Mouse (Mus musculus) erythroblast, adult 5-6 weeks (primary cell): ENCODE measurements around the gene Trnau1ap. TPM values are rescaled to one million over a fixed set of nuclear protein-coding genes. Genes with fewer than 3 reads are reported as not detected.
"Not testable (repeated sequence)": the region's sequence is repeated elsewhere in the genome, so short reads cannot be mapped to it uniquely, and the experiment has no call there.

Experiments used
- ATAC-seq: replicated peaks from 2 replicates; pipeline ENCODE4 v1.8.0; 2016; ENCODE audit warnings: moderate number of reproducible peaks, mild to moderate bottlenecking, moderate TSS enrichment, inconsistent platforms; ENCODE audit not compliant: poor library complexity, low FRiP score, severe bottlenecking
- total RNA-seq, 2 experiments: library from RNA; stranded (forward) in 1 of 2; stranded (reverse) in 1 of 2; fragments of 150-400 nt in 1 of 2; fragments of 200-764, 138-1000 nt in 1 of 2; gene quantifications; 2 replicates each; pipeline versions ENCODE4 v1.2.3 to v1.2.4; 2015 to 2017; ENCODE audit warnings: low replicate concordance in 2 of 2

Gene Trnau1ap
- total RNA-seq, 2 experiments from 2014 or later: 12.4 to 12.5 TPM

DNA sequence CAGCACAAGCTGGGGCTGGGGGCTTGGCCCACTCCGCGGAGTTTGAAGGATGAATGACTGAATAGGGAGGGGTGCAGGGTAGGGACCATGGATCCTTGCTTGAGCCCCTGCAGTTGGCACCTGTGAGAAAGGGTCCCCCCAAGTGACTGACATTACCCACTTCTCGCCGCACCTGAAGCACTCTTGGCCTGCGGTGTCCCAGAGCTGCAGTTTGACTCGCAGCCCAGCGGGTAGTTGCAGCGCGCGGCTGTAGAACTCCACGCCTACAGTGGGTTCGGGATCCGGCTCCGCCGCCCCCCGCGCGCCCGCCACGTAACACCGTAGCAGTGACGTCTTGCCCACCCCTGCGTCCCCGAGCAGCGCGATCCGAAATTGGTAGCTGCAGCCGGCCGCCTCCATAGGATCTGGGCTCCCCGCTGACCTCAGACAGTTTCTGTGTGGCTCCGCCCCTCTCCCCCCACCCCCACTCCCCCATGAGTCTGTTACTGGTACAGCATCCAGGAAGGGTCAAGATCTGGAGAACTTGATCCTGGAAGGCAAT, 26.3 kb downstream of the Trnau1ap start, which contains the start of gene Rab42:
TSS of gene Rab42 (minus strand) at position 447 of the 541 bp plus-strand sequence.
- ATAC-seq: peak; percentile 70

DNA sequence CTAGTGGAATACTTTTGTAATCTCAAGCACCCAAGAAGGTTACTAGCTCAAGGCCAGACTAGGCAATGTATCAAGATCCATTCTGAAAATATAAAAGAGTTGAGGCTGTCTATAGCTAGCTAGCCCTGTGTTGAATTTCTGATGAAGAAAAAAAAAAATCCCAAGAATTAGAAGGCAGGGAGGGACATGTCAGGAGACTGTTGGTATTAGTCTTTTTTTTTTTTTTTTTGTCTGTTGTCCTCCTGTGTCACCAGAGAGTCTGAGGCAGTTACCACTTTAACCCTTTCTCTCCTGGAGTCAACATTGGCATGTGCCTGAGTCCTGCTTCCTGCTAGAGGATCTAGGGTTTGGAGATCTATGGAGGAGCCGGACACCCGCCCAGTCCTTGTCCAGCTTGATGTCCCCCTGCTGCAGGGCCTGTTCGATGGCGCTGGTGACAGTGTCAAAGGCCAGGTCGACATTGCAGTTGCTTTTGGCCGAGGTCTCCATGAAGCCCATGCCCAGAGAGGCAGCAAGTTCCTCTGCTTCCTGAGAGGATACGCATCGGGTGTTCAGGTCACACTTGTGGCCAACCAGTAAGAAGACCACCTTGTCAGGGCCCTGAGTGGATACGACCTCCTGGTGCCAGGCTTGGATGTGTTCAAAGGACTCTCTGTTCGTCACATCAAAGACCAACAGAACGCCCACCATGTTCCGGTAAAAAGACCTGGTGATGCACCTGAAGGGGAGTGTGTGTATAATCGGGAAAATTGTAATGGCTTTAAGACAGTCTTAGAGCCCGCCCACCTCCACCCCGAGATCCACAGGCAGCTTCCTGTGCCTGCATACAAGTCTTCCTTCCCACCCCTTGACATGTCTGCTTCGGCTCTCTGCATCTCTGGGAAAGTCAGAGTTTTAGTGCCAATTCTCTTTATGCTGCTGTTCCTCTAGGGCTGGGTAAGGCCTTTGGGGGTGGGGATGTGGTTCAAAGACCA, 27.1 kb downstream of the Trnau1ap start:
- ATAC-seq: no peak

GRCm38 (mm10) chr4:132301486-132301885, 27.9 kb downstream of the Trnau1ap start:
- no peak for ATAC-seq

- no peak for ATAC-seq
These were observed 29.5 kb downstream of the Trnau1ap start for GRCm38 (mm10) chr4:132299849-132300248.

DNA sequence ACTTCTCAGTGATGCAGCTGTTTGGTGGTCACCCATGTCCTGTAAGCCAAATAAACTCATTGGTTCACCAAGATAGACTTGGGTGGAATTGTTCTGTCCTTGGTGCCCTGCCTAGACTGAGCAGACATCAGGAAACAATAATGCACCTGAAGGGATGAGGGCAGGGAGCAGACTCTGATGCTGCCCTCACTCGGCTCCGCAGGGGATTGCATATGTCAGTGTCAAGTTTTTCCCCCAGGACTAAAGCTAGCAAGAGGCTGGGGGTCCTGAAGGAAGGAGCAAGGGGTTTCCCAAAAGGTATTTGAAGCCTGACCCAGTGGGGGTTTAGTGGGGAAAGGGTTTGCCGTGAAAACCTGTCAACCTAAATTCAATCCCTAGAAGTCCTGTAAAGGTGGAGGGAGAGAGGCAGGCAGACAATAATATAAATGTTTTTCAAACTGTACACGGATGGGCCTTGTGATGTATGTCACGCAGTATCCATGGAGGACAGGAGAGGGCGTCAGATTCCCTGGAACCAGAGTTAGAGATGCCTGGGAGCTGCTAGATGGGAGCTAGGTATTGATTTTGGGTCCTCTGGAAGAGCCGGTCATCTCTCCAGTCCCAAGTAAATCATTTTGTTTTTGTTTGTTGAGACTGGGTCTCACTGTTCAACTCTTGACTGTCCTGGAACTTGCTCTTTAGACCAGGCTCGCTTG, 33.5 kb downstream of the Trnau1ap start:
- no peak for ATAC-seq

- no peak for ATAC-seq
These were observed 35.6 kb downstream of the Trnau1ap start for GRCm38 (mm10) chr4:132293682-132294240.

DNA sequence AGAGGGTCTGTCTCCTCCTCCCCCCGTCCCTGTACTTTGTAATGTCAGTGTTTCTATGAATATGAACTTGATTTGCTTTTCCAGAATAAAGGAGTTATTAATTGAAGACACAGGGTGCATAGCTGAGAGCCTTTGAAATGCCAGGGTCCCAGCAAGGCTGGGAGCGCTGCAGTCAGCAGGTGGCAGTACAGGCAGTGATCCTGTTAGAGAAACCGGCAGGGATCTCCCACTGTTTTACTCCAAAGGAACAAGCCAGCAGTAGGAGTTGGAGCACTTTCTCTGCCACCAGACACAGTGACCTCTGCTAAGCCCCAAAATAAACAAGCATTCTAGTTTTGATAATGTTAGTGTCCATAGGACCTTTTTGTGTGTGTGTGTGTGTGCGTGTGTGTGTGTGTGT, 36.4 kb downstream of the Trnau1ap start:
- no peak for ATAC-seq

GRCm38 (mm10) chr4:132291624-132292335, 37.6 kb downstream of the Trnau1ap start:
- no peak for ATAC-seq

GRCm38 (mm10) chr4:132291056-132291455, 38.3 kb downstream of the Trnau1ap start:
- no peak for ATAC-seq

GRCm38 (mm10) chr4:132288840-132289239, 40.5 kb downstream of the Trnau1ap start:
- ATAC-seq: not testable (repeated sequence)

DNA sequence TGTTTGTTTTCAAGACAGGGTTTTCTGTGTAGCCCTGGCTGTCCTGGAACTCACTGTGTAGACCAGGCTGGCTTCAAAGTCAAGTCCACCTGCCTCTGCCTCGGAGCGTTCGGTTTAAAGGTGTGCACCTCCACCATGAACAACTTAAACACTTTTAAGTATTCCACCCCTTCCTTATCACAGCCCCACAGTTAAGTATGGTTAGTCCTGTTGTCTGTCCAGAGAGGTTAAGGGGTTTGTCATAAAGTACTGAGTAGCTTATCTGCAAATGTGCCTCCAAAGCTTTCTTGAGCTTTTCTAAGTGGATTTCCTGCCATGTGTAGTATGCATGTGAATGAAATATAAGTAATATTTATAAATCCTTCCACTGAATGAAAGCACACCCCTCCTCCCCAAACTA, 53.4 kb downstream of the Trnau1ap start:
- no peak for ATAC-seq

- ATAC-seq: peak; percentile 84
These were observed 55.0 kb downstream of the Trnau1ap start, which contains the start of gene Taf12 for GRCm38 (mm10) chr4:132274156-132274862. Taf12 (plus strand) TSS chr4:132274375.

GRCm38 (mm10) chr4:132273166-132273565, 56.2 kb downstream of the Trnau1ap start:
- ATAC-seq: no peak

DNA sequence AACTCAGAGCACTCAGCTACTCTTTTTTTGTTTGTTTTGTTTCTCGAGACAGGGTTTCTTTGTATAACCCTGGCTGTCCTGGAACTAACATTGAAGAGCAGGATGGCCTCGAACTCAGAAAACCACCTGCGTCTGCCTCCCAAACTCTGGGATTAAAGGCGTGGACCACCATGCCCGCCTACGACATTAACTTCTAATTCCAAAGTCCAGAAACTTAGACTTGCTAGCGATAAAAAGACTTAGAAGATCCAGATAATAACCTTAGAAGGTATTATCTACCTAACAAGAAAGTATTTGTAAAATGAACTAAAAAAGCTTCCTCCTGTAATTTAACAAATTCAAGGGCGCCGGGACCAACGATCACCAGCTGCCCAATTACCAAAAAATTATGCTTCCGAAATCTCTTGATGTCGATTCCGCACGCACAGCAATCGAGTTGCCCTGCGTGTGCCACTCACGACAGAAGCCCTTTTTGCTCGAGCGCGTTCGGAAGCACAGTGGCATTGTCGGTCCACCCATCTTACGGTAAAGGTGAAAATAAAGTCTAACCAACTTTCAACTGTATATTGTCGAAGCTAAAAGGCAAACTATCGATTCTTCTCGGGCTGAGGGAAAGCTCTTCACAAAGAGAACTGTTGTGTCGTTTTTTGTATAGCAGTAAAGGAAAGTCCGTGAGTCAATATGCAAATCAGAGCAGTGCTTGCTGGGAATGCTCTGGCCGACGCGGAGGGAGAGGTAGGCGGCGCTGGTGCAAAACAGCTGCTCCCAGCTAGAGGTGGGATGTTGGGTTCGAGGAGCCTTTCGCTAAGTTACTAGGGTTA, 59.4 kb downstream of the Trnau1ap start:
- peak; percentile 79 for ATAC-seq

DNA sequence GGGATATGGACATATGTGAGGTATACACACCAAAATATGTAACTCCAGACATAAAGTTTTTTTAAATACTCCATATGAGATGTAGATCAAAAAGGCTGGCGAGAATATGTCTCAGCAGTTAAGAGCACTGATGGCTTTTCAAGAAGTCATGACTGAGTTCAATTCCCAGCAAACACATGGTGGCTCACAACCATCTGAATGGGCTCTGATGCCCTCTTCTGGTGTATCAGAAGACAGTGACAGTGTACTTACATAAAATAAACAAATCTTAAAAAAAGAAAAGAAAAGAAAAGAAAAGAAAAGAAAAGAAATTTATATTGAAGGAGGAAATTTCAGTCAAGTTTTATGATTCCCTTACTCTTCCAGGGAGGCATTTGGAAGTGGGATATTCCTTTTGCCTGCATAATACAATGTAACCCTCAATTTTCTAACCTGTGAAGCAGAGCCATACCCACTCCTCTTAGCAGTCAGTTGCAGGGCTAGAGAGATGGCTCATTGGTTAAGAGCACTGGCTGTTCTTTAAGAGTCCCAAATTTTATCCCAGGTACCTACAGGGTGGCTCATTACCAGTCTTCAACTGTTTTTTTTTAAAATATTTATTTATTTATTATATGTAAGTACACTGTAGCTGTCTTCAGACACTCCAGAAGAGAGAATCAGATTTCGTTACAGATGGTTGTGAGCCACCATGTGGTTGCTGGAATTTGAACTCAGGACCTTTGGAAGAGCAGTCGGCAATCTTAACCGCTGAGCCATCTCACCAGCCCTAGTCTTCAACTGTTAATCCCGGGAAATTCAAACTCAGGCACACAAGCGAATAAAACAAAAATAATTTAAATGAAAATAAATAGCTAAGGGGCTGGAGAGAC, 60.2 kb downstream of the Trnau1ap start:
- ATAC-seq: no peak

DNA sequence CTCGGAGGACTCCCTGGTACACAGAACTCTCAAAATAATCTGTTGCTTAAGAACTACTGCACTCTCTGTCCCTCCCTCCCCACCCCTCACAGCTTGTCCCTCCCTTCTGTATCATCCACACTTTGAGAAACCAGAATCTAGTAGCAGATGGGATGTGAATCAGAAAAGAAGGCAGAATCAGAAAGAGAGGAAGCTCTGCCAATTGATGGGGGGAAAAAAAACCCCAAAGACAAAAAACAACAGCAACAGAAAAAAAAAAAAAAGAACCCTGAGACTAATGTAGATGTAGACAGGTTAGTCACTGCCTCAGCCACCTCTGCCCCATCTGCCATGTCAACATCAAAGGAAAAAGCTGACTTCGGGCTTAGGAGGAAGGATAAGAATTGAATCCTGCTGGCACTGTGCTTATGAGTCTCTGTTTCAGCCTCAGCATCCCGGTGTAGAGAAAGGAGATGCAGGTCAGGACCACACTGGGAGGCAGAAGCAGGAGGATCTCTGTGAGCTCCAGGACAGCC, 62.4 kb downstream of the Trnau1ap start:
- ATAC-seq: no peak

GRCm38 (mm10) chr4:132263313-132263712, 66.0 kb downstream of the Trnau1ap start:
- no peak for ATAC-seq
